8 mouse cellular contexts compared by ENCODE assay signal in the genomic region with DNA sequence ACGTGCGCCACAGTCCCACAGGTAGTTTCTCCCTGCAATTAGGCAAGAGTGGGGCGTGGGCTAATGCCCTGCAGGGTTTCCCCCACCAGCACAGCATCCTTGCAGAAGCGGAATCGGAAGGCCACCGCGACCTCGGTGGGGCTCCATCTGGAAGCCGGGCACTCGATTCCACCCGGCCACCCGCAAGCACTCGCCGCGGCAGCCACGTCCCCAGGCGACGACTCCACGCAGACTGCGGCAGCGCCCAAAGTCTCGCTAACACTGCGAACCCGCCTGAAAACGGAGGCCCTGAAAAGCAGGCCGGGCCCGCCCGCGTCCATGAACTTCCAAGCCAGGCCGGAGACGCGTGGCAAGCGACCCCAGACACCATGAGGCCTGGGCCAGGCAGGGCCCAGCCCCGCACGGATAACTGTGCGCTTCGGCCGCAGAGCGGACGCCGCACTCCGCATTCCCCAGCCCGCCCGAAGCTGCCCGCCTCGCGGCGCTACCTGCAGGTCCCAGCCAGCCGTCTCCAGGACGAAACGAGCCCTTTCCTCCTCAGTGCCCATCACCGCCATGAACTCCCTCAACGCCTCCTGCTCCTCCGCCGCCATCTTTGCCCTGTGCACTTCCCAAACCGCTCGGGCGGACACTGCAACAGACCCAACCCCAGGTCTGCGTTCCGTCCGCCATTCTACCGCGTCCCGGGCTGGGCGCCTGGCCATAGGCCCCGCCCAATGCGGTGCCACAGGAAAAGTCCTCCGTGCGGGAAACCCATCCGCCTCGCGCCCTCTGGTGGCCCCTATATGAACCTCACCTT.
DNase-seq lines count a peak whose midpoint lies in the region; ATAC-seq lines count a peak whose summit lies in the region.
"Not testable (repeated sequence)": the region's sequence is repeated elsewhere in the genome, so short reads cannot be mapped to it uniquely, and the experiment has no call there.

No protein-coding gene starts in this region.

- peak; percentile 100 for DNase-seq in ZHBTc4 (ENCODE audit: low read depth, low spot score)
- peak; percentile 94 for DNase-seq in embryo, embryonic 10 days (ENCODE audit: low spot score)
- DNase-seq in gastrocnemius, postnatal 14 days: peak; percentile 100
- DNase-seq in induced T-regulatory cell, adult 2 months (ENCODE audit: low read depth): peak; percentile 100
- peak; percentile 98 to 100 for DNase-seq in left cerebral cortex, adult 9 months (ENCODE audit: low spot score in 2 of 2)
- peak; percentile 100 for DNase-seq in right cerebral cortex, postnatal 10 days (ENCODE audit: low spot score in 2 of 2)
- DNase-seq in urinary bladder, postnatal 14 days (ENCODE audit: low spot score): peak; percentile 100

- peak; percentile 100 for ATAC-seq in megakaryocyte progenitor cell, adult 5-6 weeks (replicated peaks; ENCODE audit: poor library complexity)

- intact Hi-C loops in gastrocnemius, postnatal 14 days (cut with DNase I; ENCODE audit: low total_unique reads): not testable (repeated sequence)

Comparison
In these comparisons a context has a peak if more than half of its experiments do, and no peak if none do; other contexts are left out.
1. Peak in every context shown above with its lines: DNase-seq and ATAC-seq.